Mouse (Mus musculus) spleen, adult 2 months (tissue): ENCODE data around the gene Smim13.

Source experiments
- CTCF ChIP-seq: fragments of 200-500 bp; IDR thresholded peaks from 2 replicates; pipeline ENCODE4 v1.5.1; 2011; ENCODE audit warnings: mild to moderate bottlenecking, inconsistent platforms; ENCODE audit not compliant: insufficient read depth, insufficient read length, insufficient replicate concordance; ENCODE audit errors: extremely low read depth
- POLR2A ChIP-seq: fragments of 200-500 bp; IDR thresholded peaks from 2 replicates; pipeline ENCODE4 v1.6.1; 2011; ENCODE audit warnings: low read depth, low read length, inconsistent platforms

DNA sequence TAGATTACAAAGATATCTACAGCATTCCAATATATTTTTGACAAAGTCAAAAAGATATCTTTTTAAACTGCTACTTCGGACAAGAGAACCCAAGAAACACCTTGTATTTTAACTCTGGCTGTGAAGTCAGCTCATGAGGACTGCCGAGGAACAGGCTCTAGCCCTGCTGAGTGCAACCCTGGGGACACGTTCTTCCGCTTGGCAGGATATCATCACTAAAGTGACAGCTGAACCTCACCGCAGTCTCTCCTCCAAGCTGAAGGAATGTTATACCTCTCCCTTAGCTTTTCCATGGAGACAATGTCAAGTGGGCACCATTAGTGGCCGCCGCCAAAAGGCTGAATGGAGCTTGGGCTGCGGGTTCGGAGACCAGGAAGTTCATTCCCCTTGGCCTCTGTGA, 46.0 kb upstream of the Smim13 start:
- no peak for TF ChIP-seq CTCF
- TF ChIP-seq POLR2A, result no peak
